11 mouse cellular contexts compared by ENCODE assay signal in the genomic region with DNA sequence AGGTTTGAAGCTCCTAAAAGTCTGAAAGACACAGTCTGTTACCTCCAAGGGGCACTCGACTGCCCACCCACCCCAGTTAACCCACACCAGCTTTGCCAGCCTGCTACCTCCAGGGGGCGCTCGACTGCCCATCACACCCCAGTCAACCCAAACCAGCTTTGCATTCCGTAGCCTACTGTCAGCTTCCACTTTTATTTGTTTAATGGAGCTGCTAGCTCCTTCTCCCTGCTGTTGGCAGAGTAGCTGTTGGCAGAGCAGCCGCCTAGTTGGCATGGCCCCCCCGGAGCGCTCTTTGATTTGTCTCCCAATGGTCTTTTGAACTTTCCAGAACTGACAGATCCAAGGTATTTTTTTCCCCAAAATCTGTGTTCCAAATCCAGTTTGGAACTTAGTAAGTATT.
A peak's percentile ranks its signal among the peaks of the same experiment; 100 is the strongest.
DNase-seq lines count a peak whose midpoint lies in the region; ATAC-seq and TF ChIP-seq lines count a peak whose summit lies in the region.
"Had no signal": no experiment of that assay in that cellular context is flagged by ENCODE, and none has a peak within 500 bp of the region (broad histone marks: within the 10 kb centered on the region; RNA-seq: fewer than 3 reads in every experiment).

No protein-coding gene starts in this region.

- H3K9ac ChIP-seq in heart, embryonic 12.5 days, result no peak overlapping the region
- H3K9ac ChIP-seq: embryonic facial prominence, embryonic 12.5 days had no signal

- no peak for TF ChIP-seq POLR2A in small intestine, adult 2 months (IDR thresholded peaks at IDR 0.05; ENCODE audit: low read depth, low read length)

- H3K36me3 ChIP-seq in heart, embryonic 12.5 days, result 0 out of 2 replicates have a peak, but pooled peaks cover 3% of the 10 kb centered on the region
- no peaks in the 10 kb centered on the region for H3K36me3 ChIP-seq in small intestine, adult 2 months (ENCODE audit: control insufficient read depth, insufficient read depth, low read length)
- H3K36me3 ChIP-seq in limb, embryonic 10.5 days, result no peaks in the 10 kb centered on the region
- H3K36me3 ChIP-seq: embryonic facial prominence, embryonic 12.5 days had no signal

- H3K4me2 ChIP-seq in heart, embryonic 12.5 days, result no peak overlapping the region
- H3K4me2 ChIP-seq: embryonic facial prominence, embryonic 12.5 days had no signal

- peaks cover 17% of the 10 kb centered on the region for H3K9me3 ChIP-seq in heart, embryonic 12.5 days (replicated peaks)
- 0 out of 2 replicates have a peak, but pooled peaks cover 5% of the 10 kb centered on the region for H3K9me3 ChIP-seq in limb, embryonic 10.5 days (replicated peaks)

- 60% methylated on average over 7 of the region's 7 CpGs for WGBS in heart, embryonic 12.5 days
- 64% methylated on average over 7 of the region's 7 CpGs for WGBS in small intestine, adult 2 months
- WGBS in limb, embryonic 10.5 days, result 73% methylated on average over 7 of the region's 7 CpGs

- H3K27ac ChIP-seq in heart, embryonic 12.5 days (ENCODE audit: poor library complexity, severe bottlenecking), result no peak overlapping the region
- no peak overlapping the region for H3K27ac ChIP-seq in small intestine, adult 2 months (ENCODE audit: insufficient read depth, low read depth, low read length)
- H3K27ac ChIP-seq in limb, embryonic 10.5 days, result no peak overlapping the region
- H3K27ac ChIP-seq: embryonic facial prominence, embryonic 12.5 days had no signal

- no peak overlapping the region for H3K4me3 ChIP-seq in heart, embryonic 12.5 days
- H3K4me3 ChIP-seq in small intestine, adult 2 months (ENCODE audit: low read depth, low read length), result no peak overlapping the region
- H3K4me3 ChIP-seq in limb, embryonic 10.5 days, result no peak overlapping the region
- H3K4me3 ChIP-seq: embryonic facial prominence, embryonic 12.5 days had no signal

- peak; percentile 43 for DNase-seq in heart, adult 11 months
- peak; percentile 10 for DNase-seq in right cerebral cortex, adult 18-20 months
- DNase-seq in right cerebral cortex, postnatal 25 days, result no peak
- peak; percentile 25 to 42 for DNase-seq in cerebellum, adult 18-20 months
- DNase-seq in kidney, adult 8-10 months, result no peak
- no peak for DNase-seq in limb, embryonic 10.5 days (ENCODE audit: low spot score)
- DNase-seq: midbrain, embryonic 14.5 days; spleen, adult 18-20 months had no signal

- no peaks in the 10 kb centered on the region for H3K27me3 ChIP-seq in heart, embryonic 12.5 days (replicated peaks)
- no peaks in the 10 kb centered on the region for H3K27me3 ChIP-seq in small intestine, adult 2 months (ENCODE audit: control insufficient read depth, insufficient read depth, low read length)
- no peaks in the 10 kb centered on the region for H3K27me3 ChIP-seq in limb, embryonic 10.5 days (ENCODE audit: low read depth, poor library complexity, severe bottlenecking)
- H3K27me3 ChIP-seq: embryonic facial prominence, embryonic 12.5 days had no signal

- no peak for ATAC-seq in heart, embryonic 12.5 days (ENCODE audit: insufficient number of reproducible peaks, low FRiP score)

- H3K4me1 ChIP-seq in heart, embryonic 12.5 days (replicated peaks), result peaks cover 9% of the 10 kb centered on the region; the same call in 1 of the 2 replicates
- no peaks in the 10 kb centered on the region for H3K4me1 ChIP-seq in small intestine, adult 2 months (ENCODE audit: control insufficient read depth, insufficient read depth, insufficient read length, low read length)
- H3K4me1 ChIP-seq in limb, embryonic 10.5 days, result peaks cover 5% of the 10 kb centered on the region; the same call in 1 of the 2 replicates

- peak; percentile 26; the same call in 1 of the 2 replicates for TF ChIP-seq CTCF in small intestine, adult 2 months (IDR thresholded peaks at IDR 0.05; ENCODE audit: extremely low read depth, insufficient read length, insufficient replicate concordance, low read depth, low read length)

Comparison
In these comparisons a context has a peak if more than half of its experiments do, and no peak if none do; other contexts are left out.
1. DNase-seq: peak in heart, adult 11 months (single experiment), right cerebral cortex, adult 18-20 months (single experiment) and cerebellum, adult 18-20 months (2 of 2); none in right cerebral cortex, postnatal 25 days (single experiment), kidney, adult 8-10 months (0 of 2) and limb, embryonic 10.5 days (single experiment).